Mouse (Mus musculus): Measurements from ENCODE around the gene Clca4b. TPM values are rescaled to one million over a fixed set of nuclear protein-coding genes. Genes with fewer than 3 reads are reported as not detected.
"Not testable (repeated sequence)": the region's sequence is repeated elsewhere in the genome, so short reads cannot be mapped to it uniquely, and the experiment has no call there.

Clca4b gene
- polyA plus RNA-seq (2015; fragmentation: Nextera tagmentation; extraction: Ambion mirVana): 0.06 TPM in 1 of 2 replicates, not detected in the other

GRCm38 (mm10) chr3:144932335-144932734 lies at the start of gene Clca4b:
Gene Clca4b (minus strand): TSS chr3:144932529.
- Histone ChIP-seq H3K9ac (no peak within 1 kb of the TSS), H3K4me3 (no peak within 1 kb of the TSS), H3K27me3 (no peaks in the 10 kb centered on the region), H3K4me1 (no peaks in the 10 kb centered on the region), H3K36me3 (no peaks in the 10 kb centered on the region), H3K9me3 (no peaks in the 10 kb centered on the region), H3K27ac (no peak within 1 kb of the TSS), H3K4me2 (replicated peaks) (no peak within 1 kb of the TSS)
- ATAC-seq (ENCODE audit: low FRiP score, low read depth): no peak

GRCm38 (mm10) chr3:144980551-144980950 lies 48.2 kb upstream of the Clca4b start:
- no peak overlapping the region for H3K9ac ChIP-seq
- no peak overlapping the region for H3K27ac ChIP-seq
- H3K36me3 ChIP-seq: no peaks in the 10 kb centered on the region
- no peaks in the 10 kb centered on the region for H3K4me1 ChIP-seq
- H3K4me3 ChIP-seq: no peak overlapping the region
- no peaks in the 10 kb centered on the region for H3K27me3 ChIP-seq
- WGBS: 85% methylated on average over 6 of the region's 6 CpGs
- no peak overlapping the region for H3K4me2 ChIP-seq (replicated peaks)
- no peaks in the 10 kb centered on the region for H3K9me3 ChIP-seq
- no peak for ATAC-seq (ENCODE audit: low FRiP score, low read depth)

- no peak for ATAC-seq (ENCODE audit: low FRiP score, low read depth)
- WGBS: 59% methylated on average over 4 of the region's 4 CpGs
Observed at GRCm38 (mm10) chr3:144977631-144978030, 45.3 kb upstream of the Clca4b start.

GRCm38 (mm10) chr3:144976091-144976490 lies 43.8 kb upstream of the Clca4b start:
- no peaks in the 10 kb centered on the region for H3K4me1 ChIP-seq
- no peak for ATAC-seq (ENCODE audit: low FRiP score, low read depth)
- no peak overlapping the region for H3K4me2 ChIP-seq (replicated peaks)
- H3K27ac ChIP-seq: no peak overlapping the region
- no peak overlapping the region for H3K9ac ChIP-seq
- no peak overlapping the region for H3K4me3 ChIP-seq
- WGBS: 71% methylated on average over 1 of the region's 1 CpGs
- no peaks in the 10 kb centered on the region for H3K27me3 ChIP-seq
- no peaks in the 10 kb centered on the region for H3K36me3 ChIP-seq
- H3K9me3 ChIP-seq: no peaks in the 10 kb centered on the region

More at GRCm38 (mm10) chr3:144977631-144978030, 45.3 kb upstream of the Clca4b start:
- H3K4me3 ChIP-seq: no peak overlapping the region
- no peak overlapping the region for H3K4me2 ChIP-seq (replicated peaks)
- no peaks in the 10 kb centered on the region for H3K36me3 ChIP-seq
- H3K9me3 ChIP-seq: no peaks in the 10 kb centered on the region
- H3K27ac ChIP-seq: no peak overlapping the region
- no peaks in the 10 kb centered on the region for H3K27me3 ChIP-seq
- no peak overlapping the region for H3K9ac ChIP-seq
- H3K4me1 ChIP-seq: no peaks in the 10 kb centered on the region

- no peak for ATAC-seq (ENCODE audit: low FRiP score, low read depth)
- Histone ChIP-seq H3K4me3 (no peak within 1 kb of the TSS), H3K9ac (no peak within 1 kb of the TSS), H3K36me3 (no peaks in the 10 kb centered on the region), H3K27ac (no peak within 1 kb of the TSS), H3K9me3 (no peaks in the 10 kb centered on the region), H3K27me3 (no peaks in the 10 kb centered on the region), H3K4me2 (replicated peaks) (no peak within 1 kb of the TSS), H3K4me1 (no peaks in the 10 kb centered on the region)
Observed at GRCm38 (mm10) chr3:144974945-144975344, 42.6 kb upstream of the Clca4b start, which contains the start of gene Clca4a. Gene Clca4a (minus strand): TSS chr3:144975045.

- Histone ChIP-seq H3K9ac (no peak overlapping the region), H3K9me3 (no peaks in the 10 kb centered on the region), H3K27ac (no peak overlapping the region), H3K4me3 (no peak overlapping the region), H3K36me3 (no peaks in the 10 kb centered on the region), H3K4me2 (replicated peaks) (no peak overlapping the region), H3K4me1 (no peaks in the 10 kb centered on the region), H3K27me3 (no peaks in the 10 kb centered on the region)
- ATAC-seq (ENCODE audit: low FRiP score, low read depth): no peak
- WGBS: 82% methylated on average over 9 of the region's 9 CpGs
Observed at GRCm38 (mm10) chr3:144971553-144972270, 39.4 kb upstream of the Clca4b start.

- Histone ChIP-seq H3K36me3 (no peaks in the 10 kb centered on the region), H3K27ac (no peak overlapping the region), H3K4me1 (no peaks in the 10 kb centered on the region), H3K9me3 (no peaks in the 10 kb centered on the region), H3K4me3 (no peak overlapping the region), H3K9ac (no peak overlapping the region), H3K27me3 (no peaks in the 10 kb centered on the region), H3K4me2 (replicated peaks) (no peak overlapping the region)
- 71% methylated on average over 1 of the region's 1 CpGs for WGBS
- ATAC-seq (ENCODE audit: low FRiP score, low read depth): no peak
Observed at GRCm38 (mm10) chr3:144969755-144970154, 37.4 kb upstream of the Clca4b start.

- Histone ChIP-seq H3K27me3 (no peaks in the 10 kb centered on the region), H3K4me2 (replicated peaks) (no peak overlapping the region), H3K4me1 (no peaks in the 10 kb centered on the region), H3K9ac (no peak overlapping the region), H3K4me3 (no peak overlapping the region), H3K36me3 (no peaks in the 10 kb centered on the region), H3K9me3 (no peaks in the 10 kb centered on the region), H3K27ac (no peak overlapping the region)
- no peak for ATAC-seq (ENCODE audit: low FRiP score, low read depth)
- 32% methylated on average over 4 of the region's 4 CpGs for WGBS
Observed at GRCm38 (mm10) chr3:144966074-144966473, 33.7 kb upstream of the Clca4b start.

- H3K27ac ChIP-seq: no peak overlapping the region
- no peak overlapping the region for H3K4me2 ChIP-seq (replicated peaks)
- H3K36me3 ChIP-seq: no peaks in the 10 kb centered on the region
- no peaks in the 10 kb centered on the region for H3K4me1 ChIP-seq
- H3K9me3 ChIP-seq: no peaks in the 10 kb centered on the region
- no peak for ATAC-seq (ENCODE audit: low FRiP score, low read depth)
- no peaks in the 10 kb centered on the region for H3K27me3 ChIP-seq
- WGBS: 71% methylated on average over 4 of the region's 4 CpGs
- H3K9ac ChIP-seq: no peak overlapping the region
- no peak overlapping the region for H3K4me3 ChIP-seq
Observed at GRCm38 (mm10) chr3:144950829-144951228, 18.5 kb upstream of the Clca4b start.

- 29% methylated on average over 5 of the region's 5 CpGs for WGBS
- H3K4me2 ChIP-seq (replicated peaks): peak overlapping the region; percentile 14; the same call in 1 of the 2 replicates
- not testable (repeated sequence) for H3K36me3 ChIP-seq; H3K27me3 ChIP-seq; H3K9ac ChIP-seq; H3K4me3 ChIP-seq; ATAC-seq (ENCODE audit: low FRiP score, low read depth); H3K27ac ChIP-seq; H3K9me3 ChIP-seq; H3K4me1 ChIP-seq
Observed at GRCm38 (mm10) chr3:144947376-144947775, 15.0 kb upstream of the Clca4b start.

GRCm38 (mm10) chr3:144933625-144934024 lies 1.3 kb upstream of the Clca4b start:
- not testable (repeated sequence) for H3K9me3 ChIP-seq; H3K9ac ChIP-seq; H3K4me2 ChIP-seq (replicated peaks); H3K27me3 ChIP-seq; H3K36me3 ChIP-seq; H3K4me3 ChIP-seq; H3K4me1 ChIP-seq; ATAC-seq (ENCODE audit: low FRiP score, low read depth); H3K27ac ChIP-seq

- Histone ChIP-seq H3K27me3 (no peaks in the 10 kb centered on the region), H3K9me3 (no peaks in the 10 kb centered on the region), H3K4me3 (no peak overlapping the region), H3K4me1 (no peaks in the 10 kb centered on the region), H3K4me2 (replicated peaks) (no peak overlapping the region), H3K9ac (no peak overlapping the region), H3K27ac (no peak overlapping the region), H3K36me3 (no peaks in the 10 kb centered on the region)
- WGBS: 93% methylated on average over 1 of the region's 1 CpGs
- ATAC-seq (ENCODE audit: low FRiP score, low read depth): no peak
Observed at GRCm38 (mm10) chr3:144933011-144933491, 722 bp upstream of the Clca4b start.

- Histone ChIP-seq H3K9me3 (no peaks in the 10 kb centered on the region), H3K27me3 (no peaks in the 10 kb centered on the region), H3K9ac (no peak overlapping the region), H3K36me3 (no peaks in the 10 kb centered on the region), H3K4me2 (replicated peaks) (no peak overlapping the region), H3K4me1 (no peaks in the 10 kb centered on the region), H3K4me3 (no peak overlapping the region), H3K27ac (no peak overlapping the region)
- ATAC-seq (ENCODE audit: low FRiP score, low read depth): no peak
- WGBS: 87% methylated on average over 2 of the region's 2 CpGs
Observed at GRCm38 (mm10) chr3:144914014-144914413, 18.3 kb downstream of the Clca4b start.

Data from limb, embryonic 13.5 days (tissue).